Mouse (Mus musculus): Measurements from ENCODE around the gene Mast2. TPM values are rescaled to one million over a fixed set of nuclear protein-coding genes. Genes with fewer than 3 reads are reported as not detected.

Gene Mast2
- total and polyA plus RNA-seq, 3 experiments = 13.3 to 126 (median 46.4) TPM

- no peak overlapping the region for H3K4me3 ChIP-seq (ENCODE audit: control insufficient read depth in 1 of 2, insufficient read depth in 1 of 2, low read depth in 2 of 2, low read length in 2 of 2)
- H3K4me1 ChIP-seq (ENCODE audit: control insufficient read depth in 1 of 2, insufficient read depth in 2 of 2, low read length in 2 of 2) = peaks cover 5 to 12% of the 10 kb centered on the region in 2 experiments
- no peaks in the 10 kb centered on the region for H3K9me3 ChIP-seq (replicated peaks; ENCODE audit: insufficient read depth, low read length)
- no peak overlapping the region for H3K9ac ChIP-seq (ENCODE audit: control insufficient read depth, low read depth, low read length, poor library complexity, severe bottlenecking)
- no peaks in the 10 kb centered on the region for H3K27me3 ChIP-seq (ENCODE audit: control insufficient read depth in 1 of 2, insufficient read depth in 2 of 2, low read length in 2 of 2)
- H3K27ac ChIP-seq (ENCODE audit: control insufficient read depth, low read depth, low read length) = no peak overlapping the region
- H3K36me3 ChIP-seq (ENCODE audit: control insufficient read depth in 1 of 2, insufficient read depth in 2 of 2, low read length in 2 of 2) = peaks cover 0 to 20% of the 10 kb centered on the region in 2 experiments; a peak in 2 of 4 replicates
- TF ChIP-seq POLR2AphosphoS2 (IDR thresholded peaks at IDR 0.05; ENCODE audit: low read length) (no peak), USF2 (IDR thresholded peaks at IDR 0.05; ENCODE audit: borderline replicate concordance in 1 of 2, insufficient read depth in 1 of 2, low read depth in 1 of 2, low read length in 2 of 2) (no peak), MYC (IDR thresholded peaks at IDR 0.05; ENCODE audit: low read depth, low read length) (no peak), ETS1 (IDR thresholded peaks at IDR 0.05; ENCODE audit: low read depth, low read length) (peak; percentile 83), SIN3A (IDR thresholded peaks at IDR 0.05; ENCODE audit: low read length) (peak; percentile 44), RCOR1 (IDR thresholded peaks at IDR 0.05; ENCODE audit: low read depth, low read length) (peak; percentile 97), NRF1 (IDR thresholded peaks at IDR 0.05; ENCODE audit: insufficient read depth, low read depth, low read length, poor library complexity, severe bottlenecking) (no peak), TCF12 (IDR thresholded peaks at IDR 0.05; ENCODE audit: low read depth, low read length) (peak; percentile 95), USF1 (IDR thresholded peaks at IDR 0.05; ENCODE audit: low read depth, low read length) (no peak), UBTF (IDR thresholded peaks at IDR 0.05; ENCODE audit: borderline replicate concordance, insufficient read depth, low read depth, low read length) (no peak), CTCF (IDR thresholded peaks at IDR 0.05 in 2 of 3, conservative IDR thresholded peaks at IDR 0.05 in 1 of 3; ENCODE audit: control insufficient read depth in 1 of 3, insufficient read depth in 1 of 3, low read depth in 2 of 3, low read length in 3 of 3, poor library complexity in 1 of 3, severe bottlenecking in 1 of 3) (no peak), TAL1 (IDR thresholded peaks at IDR 0.05; ENCODE audit: low read length) (peak; percentile 70), MXI1 (IDR thresholded peaks at IDR 0.05; ENCODE audit: low read depth, low read length) (no peak), GATA1 (IDR thresholded peaks at IDR 0.05; ENCODE audit: low read depth, low read length) (peak; percentile 97), HCFC1 (IDR thresholded peaks at IDR 0.05; ENCODE audit: low read depth, low read length) (peak; percentile 31; the same call in 1 of the 2 replicates), CHD1 (IDR thresholded peaks at IDR 0.05; ENCODE audit: low read depth, low read length) (no peak), TBP (IDR thresholded peaks at IDR 0.05; ENCODE audit: low read depth, low read length) (no peak), SMC3 (IDR thresholded peaks at IDR 0.05; ENCODE audit: low read depth, low read length) (no peak), MAX (IDR thresholded peaks at IDR 0.05; ENCODE audit: low read length) (no peak), MYB (IDR thresholded peaks at IDR 0.05; ENCODE audit: low read depth, low read length) (no peak), NELFE (IDR thresholded peaks at IDR 0.05; ENCODE audit: low read depth, low read length) (no peak), EP300 (IDR thresholded peaks at IDR 0.05; ENCODE audit: low read depth in 1 of 2, low read length in 2 of 2) (peak; percentile 90 to 92), POLR2A (IDR thresholded peaks at IDR 0.05; ENCODE audit: control insufficient read depth in 1 of 2, insufficient read depth in 1 of 2, low read depth in 1 of 2, low read length in 2 of 2, poor library complexity in 1 of 2) (no peak), JUND (IDR thresholded peaks at IDR 0.05; ENCODE audit: low read depth, low read length) (no peak), MAFK (IDR thresholded peaks at IDR 0.05; ENCODE audit: borderline replicate concordance, low read depth, low read length) (peak; percentile 38; the same call in 1 of the 2 replicates), KAT2A (conservative IDR thresholded peaks at IDR 0.05; ENCODE audit: low read depth, low read length) (no peak), BHLHE40 (IDR thresholded peaks at IDR 0.05; ENCODE audit: borderline replicate concordance, low read depth, low read length) (0 out of 2 replicates have a peak, but pooled peaks have one; percentile 19), ZC3H11A (IDR thresholded peaks at IDR 0.05; ENCODE audit: low read depth, low read length) (no peak), POLR2AphosphoS5 (IDR thresholded peaks at IDR 0.05; ENCODE audit: borderline replicate concordance, low read depth, low read length) (no peak), ZKSCAN1 (IDR thresholded peaks at IDR 0.05; ENCODE audit: low read depth, low read length) (no peak), ELF1 (IDR thresholded peaks at IDR 0.05; ENCODE audit: low read depth, low read length) (peak; percentile 75)
- peak; percentile 69 for DNase-seq (ENCODE audit: low read depth, low spot score)
- no peaks in the 10 kb centered on the region for H3K79me2 ChIP-seq (ENCODE audit: control insufficient read depth, insufficient read depth, low read length, poor library complexity)
Observed at GRCm38 (mm10) chr4:116491119-116491536, 27.1 kb upstream of the Mast2 start.

Data from MEL (cell line).